Mouse (Mus musculus): ENCODE measurements around the gene Lrrc8b. TPM values are rescaled to one million over a fixed set of nuclear protein-coding genes. Genes with fewer than 3 reads are reported as not detected.

The Lrrc8b gene
- total RNA-seq, 2 experiments from 2014 or later = 121 to 132 TPM

- DNase-seq (ENCODE audit: low spot score in 2 of 2) = peak; percentile 65 to 80
- intact Hi-C loops (cut with DNase I) = no loop called here
These were observed 50.9 kb downstream of the Lrrc8b start for GRCm38 (mm10) chr5:105466471-105466902.

DNA sequence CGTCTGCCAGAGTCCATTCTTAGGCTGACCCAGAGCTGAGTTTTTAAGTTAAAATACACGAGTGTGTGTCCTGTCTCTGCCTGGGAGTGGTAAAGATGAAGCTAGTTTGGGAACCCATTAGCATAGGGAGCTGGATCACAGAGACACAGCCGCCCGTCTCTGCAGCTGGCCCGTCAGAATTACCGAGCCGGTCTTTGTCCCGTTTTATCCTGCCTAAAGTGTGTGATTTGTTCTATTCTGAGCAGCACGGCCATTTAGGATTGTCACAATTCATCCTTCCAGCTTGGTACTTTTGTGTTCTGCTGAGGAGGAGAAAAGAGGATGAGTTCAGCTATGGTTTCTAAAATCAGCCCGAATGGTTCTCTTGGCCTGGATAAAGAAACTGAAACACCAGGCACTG, 51.7 kb downstream of the Lrrc8b start:
- intact Hi-C loops (cut with DNase I) = no loop called here
- peak; percentile 64 to 66 for DNase-seq (ENCODE audit: low spot score in 2 of 2)

- intact Hi-C loops (cut with DNase I) = no loop called here
- DNase-seq (ENCODE audit: low spot score in 2 of 2) = no peak
These were observed 57.6 kb downstream of the Lrrc8b start for GRCm38 (mm10) chr5:105472983-105473705.

DNA sequence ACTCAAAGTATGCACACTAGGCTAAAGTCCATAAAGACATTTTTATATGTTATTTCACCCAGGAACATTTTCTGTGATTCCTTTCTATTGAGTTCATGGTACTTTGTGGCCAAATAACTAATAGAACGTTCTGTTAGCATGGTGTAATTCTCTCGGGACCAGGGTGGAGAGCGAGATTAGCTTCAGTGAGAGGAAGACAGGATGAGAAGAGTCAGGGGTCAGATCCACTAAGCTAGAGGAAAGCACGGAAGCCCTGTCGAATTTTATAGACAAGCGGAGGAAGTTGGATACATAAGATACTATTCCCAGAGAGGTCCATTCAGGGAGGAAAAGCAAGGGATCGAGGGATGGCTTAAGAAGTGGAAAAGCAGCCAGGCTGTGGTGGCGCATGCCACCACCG, 62.0 kb downstream of the Lrrc8b start:
- no peak for DNase-seq (ENCODE audit: low spot score in 2 of 2)
- intact Hi-C loops (cut with DNase I) = no loop called here

DNA sequence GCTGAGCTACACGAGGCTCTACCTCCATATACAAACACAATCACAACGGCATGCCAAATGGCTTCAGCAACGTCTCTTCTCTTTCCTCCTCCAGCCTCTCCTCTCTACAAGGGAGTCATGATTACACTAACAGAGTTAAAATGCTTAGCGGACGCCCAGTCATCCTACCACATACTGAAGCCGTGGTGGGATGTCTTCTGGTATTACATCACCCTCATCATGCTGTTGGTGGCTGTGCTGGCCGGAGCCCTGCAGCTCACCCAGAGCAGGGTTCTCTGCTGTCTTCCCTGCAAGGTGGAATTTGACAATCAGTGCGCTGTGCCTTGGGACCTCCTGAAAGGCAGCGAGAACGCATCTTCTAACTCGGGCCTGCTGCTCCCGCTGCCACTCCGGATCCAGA, 64.1 kb downstream of the Lrrc8b start:
- DNase-seq (ENCODE audit: low spot score in 2 of 2) = no peak
- intact Hi-C loops (cut with DNase I) = no loop called here

DNA sequence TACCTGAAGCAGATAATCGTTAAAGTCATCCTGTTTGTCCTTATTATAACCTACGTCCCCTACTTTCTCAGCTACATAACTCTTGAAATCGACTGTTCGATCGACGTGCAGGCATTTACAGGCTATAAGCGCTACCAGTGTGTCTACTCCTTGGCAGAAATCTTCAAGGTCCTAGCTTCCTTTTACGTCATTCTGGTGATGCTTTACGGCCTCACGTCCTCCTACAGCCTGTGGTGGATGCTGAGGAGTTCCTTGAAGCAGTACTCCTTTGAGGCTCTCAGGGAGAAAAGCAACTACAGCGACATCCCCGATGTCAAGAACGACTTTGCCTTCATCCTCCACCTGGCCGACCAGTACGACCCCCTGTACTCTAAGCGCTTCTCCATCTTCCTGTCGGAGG, 65.0 kb downstream of the Lrrc8b start:
- no peak for DNase-seq (ENCODE audit: low spot score in 2 of 2)
- intact Hi-C loops (cut with DNase I) = no loop called here

DNA sequence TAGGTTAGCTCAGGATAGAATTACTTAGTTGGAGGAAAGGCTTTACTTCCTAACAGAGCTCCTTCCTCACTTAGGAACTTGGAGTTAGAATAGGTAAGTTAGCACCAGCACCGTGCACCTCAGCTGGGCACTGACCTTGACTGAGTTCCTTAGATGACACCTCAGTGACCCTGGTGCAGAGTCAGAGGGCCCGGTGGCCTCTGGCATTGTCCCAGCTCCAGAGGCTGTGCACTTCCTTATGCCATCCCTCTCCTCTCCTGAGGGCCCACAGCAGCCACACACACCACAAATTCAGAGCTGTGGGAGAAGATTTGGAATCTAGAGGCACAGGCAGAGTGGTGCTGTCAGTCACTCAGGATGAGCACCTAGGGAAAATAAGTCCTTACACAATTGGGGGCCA, 68.1 kb downstream of the Lrrc8b start:
- intact Hi-C loops (cut with DNase I) = no loop called here
- DNase-seq (ENCODE audit: low spot score in 2 of 2) = no peak

GRCm38 (mm10) chr5:105484247-105484646, 68.7 kb downstream of the Lrrc8b start:
- intact Hi-C loops (cut with DNase I) = no loop called here
- peak in 1 of 2 experiments; percentile 54 for DNase-seq (ENCODE audit: low spot score in 2 of 2)

DNA sequence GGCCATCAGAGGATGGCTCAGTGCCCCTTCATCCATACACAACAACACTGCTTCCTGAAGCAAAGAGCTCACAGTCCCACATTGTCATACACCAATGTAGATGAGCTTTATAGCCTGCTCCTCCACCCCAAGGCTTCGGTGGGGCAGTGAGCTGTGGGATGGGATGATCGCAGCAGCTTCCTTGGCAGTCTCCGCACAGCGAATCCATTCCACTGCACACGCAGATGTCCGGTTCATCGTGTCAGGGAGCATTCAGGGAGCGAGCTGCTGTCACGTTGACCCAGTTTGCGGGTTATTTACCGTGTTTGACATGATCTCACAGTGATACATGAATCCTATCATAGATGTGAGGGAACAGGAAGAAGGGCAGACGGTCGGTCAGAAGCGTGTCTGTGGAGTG, 69.3 kb downstream of the Lrrc8b start:
- intact Hi-C loops (cut with DNase I) = no loop called here

DNA sequence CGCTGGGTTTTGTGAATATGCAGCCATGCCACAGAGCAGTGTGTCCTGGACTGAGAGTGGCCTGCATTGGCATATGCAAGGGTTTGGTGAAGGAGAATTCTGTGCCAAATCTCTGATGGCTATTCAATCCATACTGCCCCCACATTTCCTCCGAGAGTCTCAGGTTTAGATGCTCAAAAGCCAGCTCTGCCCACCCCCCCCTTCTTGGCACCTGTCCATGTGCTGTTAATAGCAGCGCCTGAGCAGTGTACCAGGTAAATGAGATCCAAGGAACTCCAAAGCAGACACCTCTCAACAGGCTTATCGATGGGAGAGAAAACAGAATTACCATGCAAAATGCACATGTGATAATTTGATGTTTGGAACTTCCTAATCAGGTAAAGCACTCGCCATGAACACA, 74.6 kb downstream of the Lrrc8b start:
- intact Hi-C loops (cut with DNase I) = loop anchor here (5.0 kb wide), 2 partner anchors 73 to 167 kb away; partner anchors contain the start of gene Lrrc8b
- no peak for DNase-seq (ENCODE audit: low spot score in 2 of 2)

More for the DNA sequence above, 69.3 kb downstream of the Lrrc8b start:
- DNase-seq (ENCODE audit: low spot score in 2 of 2) = no peak

DNA sequence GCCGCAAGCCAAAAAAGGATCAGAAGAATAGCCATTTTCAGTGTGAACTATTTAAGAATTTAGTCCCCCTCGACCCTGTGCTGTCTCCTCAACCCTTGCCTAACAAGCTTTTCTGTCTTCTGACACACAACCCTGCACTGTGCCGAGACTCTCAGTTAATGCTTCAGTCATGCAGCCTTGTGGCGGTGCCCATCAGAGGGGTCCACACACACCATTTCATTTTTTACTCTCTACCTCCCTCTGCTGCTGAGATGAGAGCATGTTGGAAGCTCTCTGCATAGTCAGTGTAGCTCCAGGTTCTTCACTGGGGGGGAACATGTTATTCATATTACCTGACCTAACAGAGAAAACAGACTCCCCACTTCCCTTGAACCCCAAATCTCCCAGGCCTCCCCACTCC, 75.8 kb downstream of the Lrrc8b start:
- DNase-seq (ENCODE audit: low spot score in 2 of 2) = peak; percentile 51 to 63
- intact Hi-C loops (cut with DNase I) = loop anchor here (5.0 kb wide), 2 partner anchors 74 to 166 kb away; partner anchors contain the start of gene Lrrc8b

DNA sequence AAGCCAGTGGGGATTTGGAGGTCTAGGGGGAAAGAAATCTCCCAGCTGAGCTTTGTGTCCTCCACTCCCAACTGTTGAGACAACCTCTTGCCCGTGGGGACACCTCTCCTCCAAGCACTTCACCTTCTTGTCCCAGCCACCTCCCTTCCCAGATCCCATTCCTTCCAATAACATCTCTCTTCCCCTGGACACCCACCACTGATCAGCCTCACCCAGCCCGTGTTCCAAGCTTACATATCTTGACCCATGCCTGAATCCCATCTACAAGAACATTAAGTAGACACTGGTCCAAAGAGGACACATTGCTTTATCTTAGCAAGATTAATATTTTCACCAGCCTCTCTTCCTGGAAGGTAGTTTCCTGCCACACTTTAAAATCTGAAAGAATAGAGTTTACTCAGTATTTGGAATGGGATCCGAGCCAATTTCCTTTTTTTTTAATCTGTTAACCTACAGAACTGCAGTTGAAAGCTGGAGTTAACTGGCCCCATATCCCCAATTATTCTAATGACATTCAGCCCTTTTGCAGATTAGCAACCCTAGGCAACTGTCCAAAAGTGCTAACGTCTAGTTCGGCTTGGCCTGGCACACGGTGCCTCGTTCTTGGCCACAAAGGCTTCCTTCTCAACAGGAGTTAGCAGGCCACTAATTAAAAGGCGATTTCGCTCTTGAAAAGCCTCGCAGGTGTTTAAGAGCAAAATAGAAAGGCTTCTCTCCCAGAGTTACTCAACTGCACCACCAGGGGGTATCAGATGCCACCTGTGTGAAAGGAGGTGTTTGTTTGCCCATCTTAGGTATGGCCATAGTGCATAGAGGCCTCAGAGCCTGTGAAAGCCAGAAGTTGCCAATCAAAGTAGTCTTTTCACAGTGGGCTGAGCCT, 77.0 kb downstream of the Lrrc8b start:
- intact Hi-C loops (cut with DNase I) = loop anchor here (5.0 kb wide), 2 partner anchors 75 to 165 kb away; partner anchors contain the start of gene Lrrc8b
- DNase-seq (ENCODE audit: low spot score in 2 of 2) = no peak

- intact Hi-C loops (cut with DNase I) = loop anchor here (5.0 kb wide), 2 partner anchors 76 to 164 kb away; partner anchors contain the start of gene Lrrc8b
- DNase-seq (ENCODE audit: low spot score in 2 of 2) = no peak
These were observed 77.8 kb downstream of the Lrrc8b start for GRCm38 (mm10) chr5:105493377-105493776.

DNA sequence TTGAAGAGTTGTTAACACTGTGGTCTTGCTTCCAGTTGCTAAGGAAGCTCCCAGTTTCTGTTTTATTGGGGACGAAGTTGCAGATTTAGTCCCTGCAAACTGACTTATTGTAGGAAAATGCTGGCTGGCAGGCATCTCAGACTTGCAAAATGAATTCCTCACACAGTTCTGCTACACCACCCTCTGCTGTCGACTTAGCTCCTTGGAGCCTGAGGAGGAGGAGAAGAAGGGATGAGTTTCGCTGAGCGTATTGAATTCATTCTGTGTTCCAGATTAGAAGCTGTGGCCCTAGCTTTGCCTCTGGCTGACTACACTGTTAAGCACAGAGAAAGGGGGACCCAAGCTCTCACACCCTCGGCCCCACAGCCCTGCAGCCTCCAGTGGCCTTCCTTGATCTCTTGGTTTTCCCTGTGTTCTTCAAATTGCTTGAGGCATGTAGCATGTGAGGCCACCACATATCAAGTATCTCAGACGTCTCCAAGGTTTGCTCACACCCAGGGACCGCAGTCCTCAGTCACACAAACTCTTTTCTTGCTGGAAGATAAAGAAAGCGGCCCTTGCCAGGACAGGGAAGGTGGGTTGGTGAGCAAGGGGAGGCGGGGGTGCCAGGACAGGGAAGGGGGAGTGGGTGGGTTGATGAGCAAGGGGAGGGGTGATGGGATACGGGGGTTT, 78.8 kb downstream of the Lrrc8b start:
- intact Hi-C loops (cut with DNase I) = loop anchor here (5.0 kb wide), 2 partner anchors 77 to 163 kb away; partner anchors contain the start of gene Lrrc8b

GRCm38 (mm10) chr5:105494918-105495901, 79.6 kb downstream of the Lrrc8b start:
- peak; percentile 57 to 81 for DNase-seq (ENCODE audit: low spot score in 2 of 2)
- intact Hi-C loops (cut with DNase I) = loop anchor here (5.0 kb wide), 3 partner anchors 78 to 372 kb away; partner anchors contain the start of gene Lrrc8b

More for the DNA sequence above, 78.8 kb downstream of the Lrrc8b start:
- peak; percentile 61 to 63 for DNase-seq (ENCODE audit: low spot score in 2 of 2)

GRCm38 (mm10) chr5:105496133-105496532, 80.6 kb downstream of the Lrrc8b start:
- DNase-seq (ENCODE audit: low spot score in 2 of 2) = no peak
- intact Hi-C loops (cut with DNase I) = loop anchor here (5.0 kb wide), 1 partner anchor 371 kb away; no protein-coding TSS in a partner anchor

DNA sequence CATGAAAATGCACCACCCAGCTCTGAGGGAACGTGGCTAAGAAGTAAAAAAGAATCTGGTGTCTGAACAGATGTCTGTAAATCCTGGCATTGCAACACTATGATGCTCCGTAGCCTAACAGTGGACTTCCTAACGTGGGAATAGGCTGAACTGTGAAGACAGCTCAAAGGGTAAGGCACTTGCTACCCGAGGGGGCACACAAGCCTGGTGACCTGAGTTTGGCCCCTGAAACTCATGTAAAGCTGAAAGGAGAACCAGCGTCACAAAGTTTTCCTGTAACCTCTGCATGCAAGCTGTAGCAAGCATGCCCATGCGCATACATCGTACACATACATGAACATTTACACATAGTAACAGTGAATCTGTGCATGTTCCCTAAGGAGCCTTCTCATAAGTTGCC, 81.0 kb downstream of the Lrrc8b start:
- no peak for DNase-seq (ENCODE audit: low spot score in 2 of 2)
- intact Hi-C loops (cut with DNase I) = loop anchor here (5.0 kb wide), 1 partner anchor 371 kb away; no protein-coding TSS in a partner anchor

DNA sequence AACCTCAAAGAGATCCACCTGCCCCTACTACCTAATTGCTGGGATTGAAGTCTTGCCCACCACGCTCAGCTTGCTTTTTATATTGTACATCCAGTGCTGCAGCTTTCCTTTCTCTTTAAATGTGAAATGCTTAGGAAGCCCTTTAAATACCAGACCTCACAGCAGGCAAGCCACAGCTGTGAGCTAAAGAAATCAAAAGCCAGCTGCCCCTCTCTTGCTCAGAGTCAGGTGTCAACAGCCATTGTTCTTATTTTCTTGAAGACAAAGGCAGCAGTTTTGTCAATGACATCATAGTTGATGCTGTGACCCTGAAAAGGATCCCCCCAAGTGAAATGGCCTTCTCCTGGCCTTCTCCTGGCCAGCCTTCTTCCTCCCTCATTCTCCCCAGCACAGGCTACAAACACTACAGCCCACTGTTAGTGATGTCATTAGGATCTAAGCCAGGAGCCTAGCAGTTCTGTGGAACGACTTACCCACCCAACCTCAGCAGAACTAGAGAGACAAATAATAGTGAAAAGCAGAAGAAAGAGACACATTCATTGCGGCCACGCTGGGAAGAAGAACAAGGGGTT, 82.9 kb downstream of the Lrrc8b start:
- intact Hi-C loops (cut with DNase I) = loop anchor here (5.0 kb wide), 1 partner anchor 369 kb away; no protein-coding TSS in a partner anchor
- DNase-seq (ENCODE audit: low spot score in 2 of 2) = no peak
